Mouse (Mus musculus) embryonic fibroblast, embryonic 13.5 days (primary cell): ENCODE measurements around the gene Tbc1d32.

Source experiments
- CTCF ChIP-seq: IDR thresholded peaks from 2 replicates; pipeline ENCODE4 v1.5.1; 2011; ENCODE audit warnings: mild to moderate bottlenecking, control low read depth, low read length, moderate library complexity, borderline replicate concordance; ENCODE audit not compliant: insufficient read depth
- POLR2A ChIP-seq: IDR thresholded peaks from 2 replicates; pipeline ENCODE4 v1.6.1; 2011; ENCODE audit warnings: low read depth, mild to moderate bottlenecking, control low read depth, low read length, moderate library complexity

GRCm38 (mm10) chr10:56204348-56204747, 24.1 kb downstream of the Tbc1d32 start:
- TF ChIP-seq CTCF (no peak), POLR2A (no peak)
